Mouse (Mus musculus) ES-Bruce4 (cell line): Measurements from ENCODE around the gene Gm10663.

Experiments
- CTCF ChIP-seq: IDR thresholded peaks from one replicate; pipeline ENCODE4 v1.8.1; 2011; ENCODE audit warnings: low read depth, low read length
- EP300 ChIP-seq: IDR thresholded peaks from 2 replicates; pipeline ENCODE4 v1.6.1; 2011; ENCODE audit warnings: low read depth, low read length; ENCODE audit not compliant: insufficient read depth
- POLR2A ChIP-seq: IDR thresholded peaks from one replicate; pipeline ENCODE4 v1.8.1; 2011; ENCODE audit warnings: low read length; ENCODE audit not compliant: insufficient read depth

GRCm38 (mm10) chr8:65126014-65126413 is 51.2 kb downstream of the Gm10663 start:
- TF ChIP-seq POLR2A = no peak
- TF ChIP-seq CTCF = no peak
- TF ChIP-seq EP300 = no peak
